Mouse (Mus musculus): ENCODE data around the gene Cela3b. TPM values are rescaled to one million over a fixed set of nuclear protein-coding genes. Genes with fewer than 3 reads are reported as not detected.

The Cela3b gene
- not detected in 2 replicates for total RNA-seq (2014; rRNA removed)
- not detected in 2 replicates for polyA plus RNA-seq (2015; fragmentation: Nextera tagmentation; extraction: Ambion mirVana)

GRCm38 (mm10) chr4:137430502-137430901 lies at the start of gene Cela3b:
Gene Cela3b (minus strand): TSS chr4:137430540.
- Histone ChIP-seq H3K4me1 (ENCODE audit: insufficient read depth) (no peaks in the 10 kb centered on the region), H3K27me3 (ENCODE audit: insufficient read depth, low read length) (no peaks in the 10 kb centered on the region), H3K36me3 (ENCODE audit: insufficient read depth) (no peaks in the 10 kb centered on the region), H3K9ac (no peak within 1 kb of the TSS), H3K4me3 (ENCODE audit: low read depth, low read length) (no peak within 1 kb of the TSS), H3K9me3 (ENCODE audit: low read length) (no peaks in the 10 kb centered on the region), H3K4me2 (ENCODE audit: low read depth) (no peak within 1 kb of the TSS), H3K27ac (ENCODE audit: low read depth, low read length) (no peak within 1 kb of the TSS)
- WGBS: 94% methylated on average over 4 of the region's 4 CpGs
- ATAC-seq: no peak
- DNase-seq: no peak
- TF ChIP-seq CTCF (IDR thresholded peaks at IDR 0.05; ENCODE audit: low read depth): no peak

- Histone ChIP-seq H3K9ac (no peak overlapping the region), H3K4me2 (ENCODE audit: low read depth) (no peak overlapping the region), H3K4me3 (ENCODE audit: low read depth, low read length) (no peak overlapping the region), H3K4me1 (ENCODE audit: insufficient read depth) (no peaks in the 10 kb centered on the region), H3K36me3 (ENCODE audit: insufficient read depth) (no peaks in the 10 kb centered on the region), H3K27ac (ENCODE audit: low read depth, low read length) (no peak overlapping the region), H3K9me3 (ENCODE audit: low read length) (no peaks in the 10 kb centered on the region), H3K27me3 (ENCODE audit: insufficient read depth, low read length) (no peaks in the 10 kb centered on the region)
- DNase-seq (no peak), ATAC-seq (no peak)
- WGBS: 29% methylated on average over 6 of the region's 6 CpGs
- no peak for TF ChIP-seq CTCF (IDR thresholded peaks at IDR 0.05; ENCODE audit: low read depth)
Observed at GRCm38 (mm10) chr4:137479757-137480156, 49.4 kb upstream of the Cela3b start.

GRCm38 (mm10) chr4:137478306-137478705 lies 48.0 kb upstream of the Cela3b start:
- Histone ChIP-seq H3K4me2 (ENCODE audit: low read depth) (no peak overlapping the region), H3K27me3 (ENCODE audit: insufficient read depth, low read length) (no peaks in the 10 kb centered on the region), H3K27ac (ENCODE audit: low read depth, low read length) (no peak overlapping the region), H3K9me3 (ENCODE audit: low read length) (no peaks in the 10 kb centered on the region), H3K4me3 (ENCODE audit: low read depth, low read length) (no peak overlapping the region), H3K9ac (no peak overlapping the region), H3K36me3 (ENCODE audit: insufficient read depth) (no peaks in the 10 kb centered on the region), H3K4me1 (ENCODE audit: insufficient read depth) (no peaks in the 10 kb centered on the region)
- ATAC-seq (no peak), DNase-seq (no peak)
- 62% methylated on average over 5 of the region's 5 CpGs for WGBS
- no peak for TF ChIP-seq CTCF (IDR thresholded peaks at IDR 0.05; ENCODE audit: low read depth)

- Histone ChIP-seq H3K9me3 (ENCODE audit: low read length) (no peaks in the 10 kb centered on the region), H3K36me3 (ENCODE audit: insufficient read depth) (no peaks in the 10 kb centered on the region), H3K4me1 (ENCODE audit: insufficient read depth) (no peaks in the 10 kb centered on the region), H3K9ac (no peak overlapping the region), H3K4me2 (ENCODE audit: low read depth) (no peak overlapping the region), H3K27me3 (ENCODE audit: insufficient read depth, low read length) (no peaks in the 10 kb centered on the region), H3K27ac (ENCODE audit: low read depth, low read length) (no peak overlapping the region), H3K4me3 (ENCODE audit: low read depth, low read length) (no peak overlapping the region)
- WGBS: 63% methylated on average over 6 of the region's 6 CpGs
- DNase-seq (no peak), ATAC-seq (no peak)
- no peak for TF ChIP-seq CTCF (IDR thresholded peaks at IDR 0.05; ENCODE audit: low read depth)
Observed at GRCm38 (mm10) chr4:137477611-137478010, 47.3 kb upstream of the Cela3b start.

GRCm38 (mm10) chr4:137476761-137477237 lies 46.5 kb upstream of the Cela3b start:
- Histone ChIP-seq H3K4me2 (ENCODE audit: low read depth) (peak overlapping the region; percentile 8; the same call in 1 of the 2 replicates), H3K4me3 (ENCODE audit: low read depth, low read length) (no peak overlapping the region), H3K27ac (ENCODE audit: low read depth, low read length) (no peak overlapping the region), H3K27me3 (ENCODE audit: insufficient read depth, low read length) (no peaks in the 10 kb centered on the region), H3K9me3 (ENCODE audit: low read length) (no peaks in the 10 kb centered on the region), H3K4me1 (ENCODE audit: insufficient read depth) (no peaks in the 10 kb centered on the region), H3K9ac (no peak overlapping the region), H3K36me3 (ENCODE audit: insufficient read depth) (no peaks in the 10 kb centered on the region)
- DNase-seq (no peak), ATAC-seq (no peak)
- TF ChIP-seq CTCF (IDR thresholded peaks at IDR 0.05; ENCODE audit: low read depth): no peak
- WGBS: 30% methylated on average over 17 of the region's 17 CpGs

GRCm38 (mm10) chr4:137476065-137476760 lies 45.9 kb upstream of the Cela3b start:
- Histone ChIP-seq H3K9me3 (ENCODE audit: low read length) (no peaks in the 10 kb centered on the region), H3K27ac (ENCODE audit: low read depth, low read length) (no peak overlapping the region), H3K36me3 (ENCODE audit: insufficient read depth) (no peaks in the 10 kb centered on the region), H3K9ac (no peak overlapping the region), H3K27me3 (ENCODE audit: insufficient read depth, low read length) (no peaks in the 10 kb centered on the region), H3K4me1 (ENCODE audit: insufficient read depth) (no peaks in the 10 kb centered on the region), H3K4me2 (ENCODE audit: low read depth) (peak overlapping the region; percentile 8; the same call in 1 of the 2 replicates), H3K4me3 (ENCODE audit: low read depth, low read length) (no peak overlapping the region)
- ATAC-seq (no peak), DNase-seq (no peak)
- TF ChIP-seq CTCF (IDR thresholded peaks at IDR 0.05; ENCODE audit: low read depth): no peak
- 48% methylated on average over 10 of the region's 10 CpGs for WGBS

GRCm38 (mm10) chr4:137475271-137476050 lies 45.1 kb upstream of the Cela3b start:
- TF ChIP-seq CTCF (IDR thresholded peaks at IDR 0.05; ENCODE audit: low read depth): no peak
- Histone ChIP-seq H3K9me3 (ENCODE audit: low read length) (no peaks in the 10 kb centered on the region), H3K27me3 (ENCODE audit: insufficient read depth, low read length) (no peaks in the 10 kb centered on the region), H3K4me1 (ENCODE audit: insufficient read depth) (no peaks in the 10 kb centered on the region), H3K9ac (no peak overlapping the region), H3K27ac (ENCODE audit: low read depth, low read length) (no peak overlapping the region), H3K36me3 (ENCODE audit: insufficient read depth) (no peaks in the 10 kb centered on the region), H3K4me2 (ENCODE audit: low read depth) (no peak overlapping the region), H3K4me3 (ENCODE audit: low read depth, low read length) (no peak overlapping the region)
- WGBS: 91% methylated on average over 13 of the region's 13 CpGs
- DNase-seq (no peak), ATAC-seq (no peak)

All from forebrain, postnatal 0 days (tissue).